Mouse (Mus musculus) cerebellum, postnatal 10 days (tissue): Measurements from ENCODE around the gene Poll.

Experiments
- DNase-seq, 2 experiments: peaks; one replicate each; pipeline ENCODE4 v3.0.0; 2021; ENCODE audit warnings: mixed read lengths in 2 of 2

The Poll gene

DNA sequence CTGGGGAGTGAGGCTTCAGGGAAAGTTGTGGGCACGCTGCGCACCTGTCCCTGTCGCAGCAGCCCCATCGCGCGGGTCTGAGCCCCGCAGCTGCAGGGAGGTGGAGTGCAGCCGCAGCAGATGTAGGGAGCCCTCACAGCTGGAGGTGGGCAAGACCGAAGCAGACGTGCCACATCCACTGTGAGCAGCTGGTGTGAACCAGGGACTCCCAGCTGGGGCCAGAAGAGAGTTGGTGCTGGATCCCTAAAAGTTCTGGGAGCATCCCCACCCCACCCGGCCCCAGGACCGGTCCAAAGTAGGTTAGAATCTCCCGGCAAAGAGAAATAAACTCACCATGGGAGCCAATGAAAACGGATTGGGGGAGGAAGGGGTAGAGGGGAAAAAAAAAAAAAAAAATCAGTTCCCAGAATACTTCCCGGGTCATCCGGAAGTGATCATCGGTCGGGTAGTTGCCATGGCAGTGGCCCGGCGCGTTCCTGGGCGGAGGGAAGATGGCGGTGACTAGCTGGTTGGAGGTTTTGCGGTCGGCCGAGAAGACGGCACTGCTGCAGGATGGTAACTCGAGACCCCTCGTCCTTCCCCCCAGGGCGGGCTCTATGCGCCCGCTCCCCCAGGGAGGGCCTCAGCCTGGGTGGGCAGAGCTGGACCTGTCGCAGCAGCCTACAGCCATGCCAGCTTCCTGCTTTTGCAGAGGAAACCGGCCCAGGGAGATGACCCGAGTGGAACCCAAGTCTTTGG is at the start of gene Poll, which contains the start of gene Gm17018:
Poll (minus strand) TSS at position 379 of the 738 bp plus-strand sequence.
Gm17018 (plus strand) TSS at position 463 of the 738 bp plus-strand sequence.
- DNase-seq = peak; percentile 91

DNA sequence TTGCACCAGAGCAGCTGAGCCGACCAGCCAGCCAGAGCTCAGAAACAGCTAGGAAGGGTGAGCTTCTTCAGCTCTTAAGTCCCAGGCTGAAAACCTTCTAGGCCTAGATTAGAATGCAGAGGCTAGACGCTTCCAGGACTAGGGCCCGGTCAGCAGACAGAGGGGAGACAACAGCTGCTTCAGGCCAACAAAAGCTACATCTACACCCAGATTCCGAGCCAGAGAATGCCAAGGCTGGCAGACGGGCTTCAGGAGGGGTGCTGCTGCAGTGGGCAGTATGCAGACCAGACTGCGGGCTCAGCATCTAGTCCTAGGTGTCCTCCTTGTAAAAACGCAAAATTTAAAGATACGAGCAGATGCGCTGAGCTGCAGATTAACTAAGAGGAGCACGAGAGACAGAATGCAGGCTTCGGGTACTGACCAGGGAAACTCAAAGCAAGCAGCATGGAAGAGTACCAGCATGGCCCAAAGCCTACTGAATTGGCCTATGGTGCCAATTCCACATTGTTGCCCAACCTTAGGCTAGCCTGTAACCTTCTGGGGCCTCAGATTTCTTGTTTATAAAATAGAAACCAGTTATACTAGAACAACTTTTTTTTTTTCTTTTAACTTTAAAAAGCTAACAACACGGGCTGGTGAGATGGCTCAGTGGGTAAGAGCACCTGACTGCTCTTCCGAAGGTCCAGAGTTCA is 48.5 kb upstream of the Poll start:
- DNase-seq = peak; percentile 54 to 69

DNA sequence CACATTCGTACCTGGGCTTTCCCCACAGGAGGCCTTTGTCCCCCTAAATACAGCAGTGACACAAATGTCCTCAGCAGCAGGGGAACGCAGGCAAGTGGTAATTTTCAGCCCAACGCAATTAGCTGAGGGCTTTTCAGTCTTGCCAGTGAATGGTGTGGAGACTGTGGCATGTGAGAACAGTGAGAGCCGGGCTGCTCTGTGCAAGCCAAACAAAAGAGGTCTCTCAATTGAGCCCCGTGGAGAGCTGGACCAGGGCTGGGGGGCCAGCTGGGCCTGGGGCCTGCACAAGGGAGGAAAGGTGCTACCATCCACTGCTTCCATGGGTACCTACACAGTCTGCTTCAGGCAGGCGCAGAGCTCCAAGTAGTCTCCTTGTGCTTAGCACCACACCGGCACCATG is 47.1 kb upstream of the Poll start:
- peak in 1 of 2 experiments; percentile 31 for DNase-seq

DNA sequence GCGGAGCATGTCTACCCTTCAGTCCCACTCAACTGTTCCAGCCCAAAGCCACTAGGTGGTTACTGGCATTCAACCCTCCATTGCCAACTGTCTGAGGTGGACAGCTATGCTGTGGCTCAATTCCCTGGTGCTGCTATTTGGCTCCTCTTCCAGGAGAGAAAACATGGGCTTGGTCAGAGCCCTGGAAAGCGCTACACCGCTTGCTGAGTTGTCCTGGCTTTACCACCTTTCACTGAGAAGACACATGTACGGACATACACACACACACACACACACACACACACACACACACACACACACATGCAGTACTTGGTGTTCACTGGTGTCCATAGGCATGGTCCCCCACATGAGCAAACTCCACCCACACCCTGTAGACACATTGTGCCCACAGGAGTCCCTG is 46.4 kb upstream of the Poll start:
- peak; percentile 64 to 79 for DNase-seq

DNA sequence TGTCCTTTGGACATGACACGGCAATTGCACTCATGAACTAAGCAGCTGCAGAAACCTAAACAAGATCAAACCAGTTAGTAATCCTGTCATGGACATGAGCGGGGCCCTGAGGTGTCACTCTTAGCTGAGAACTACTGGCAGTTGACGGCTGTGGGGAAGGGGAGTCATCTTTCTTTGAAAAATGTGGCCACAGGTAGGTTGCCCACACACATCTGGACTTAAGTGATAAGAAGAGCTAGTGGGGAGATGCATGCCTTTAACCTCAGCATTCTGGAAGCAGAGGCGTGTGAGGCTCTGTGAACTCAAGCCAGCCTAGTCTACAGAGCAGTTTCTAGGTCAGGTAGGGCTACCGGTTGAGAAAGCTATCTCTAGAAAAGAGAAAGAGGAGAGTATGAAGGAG is 42.3 kb upstream of the Poll start:
- no peak for DNase-seq

DNA sequence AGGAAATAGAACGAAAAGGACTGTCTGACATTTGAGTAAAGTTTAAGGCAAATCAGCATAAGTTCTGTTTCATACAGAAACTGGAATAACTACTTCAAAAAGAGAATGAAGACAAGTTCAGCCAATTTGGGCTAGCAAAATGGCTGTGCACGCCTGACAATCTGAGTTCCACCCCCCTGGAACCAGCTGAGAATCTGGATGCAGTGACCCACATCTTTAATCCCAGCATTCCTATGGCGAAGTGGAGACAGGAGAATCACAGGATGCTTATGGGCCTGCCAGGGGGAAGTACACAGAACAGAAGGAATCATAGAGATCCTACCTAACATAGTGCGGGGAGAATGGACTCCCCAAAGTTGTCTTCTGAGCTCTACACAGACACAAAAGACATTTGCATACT is 36.8 kb upstream of the Poll start:
- DNase-seq = no peak

DNA sequence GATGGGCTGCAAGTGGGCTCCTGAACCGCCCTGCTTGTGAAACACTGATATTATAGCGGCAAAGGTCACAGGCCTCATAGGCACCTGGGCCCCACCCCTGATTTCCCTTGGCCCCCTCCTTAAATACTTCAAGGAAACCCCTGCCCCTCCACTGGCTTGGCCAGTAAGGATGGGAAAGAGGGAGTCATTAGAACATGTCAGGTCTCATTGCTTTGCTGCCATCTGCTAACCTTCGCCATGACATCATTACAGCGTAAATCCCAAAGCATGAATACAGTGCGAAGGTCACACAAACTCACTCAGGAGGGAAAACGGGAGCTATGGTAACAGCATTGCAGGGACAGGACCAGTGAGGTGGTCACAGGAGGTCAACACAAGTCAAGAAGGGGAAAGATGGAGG is 36.1 kb upstream of the Poll start:
- no peak for DNase-seq

DNA sequence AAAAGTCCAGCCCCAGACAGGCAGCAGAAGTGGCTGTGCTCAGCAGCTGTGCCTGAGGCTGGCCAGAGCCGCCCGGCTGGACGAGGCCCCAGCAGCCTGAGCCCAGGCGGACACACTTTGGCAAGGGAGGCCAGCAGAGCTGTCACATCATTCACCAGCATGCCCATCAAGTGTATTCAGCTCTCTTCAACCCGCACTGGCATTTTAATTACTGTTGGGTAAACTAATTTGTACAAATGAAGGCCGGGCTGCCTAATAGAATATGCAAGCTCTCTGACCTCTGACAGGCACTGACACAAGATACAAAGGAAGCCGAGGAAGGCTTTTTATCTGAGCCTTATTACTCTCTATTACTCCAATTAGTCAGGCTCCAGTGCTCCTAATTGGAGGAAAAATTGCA is 35.7 kb upstream of the Poll start:
- DNase-seq = peak; percentile 72 to 84

DNA sequence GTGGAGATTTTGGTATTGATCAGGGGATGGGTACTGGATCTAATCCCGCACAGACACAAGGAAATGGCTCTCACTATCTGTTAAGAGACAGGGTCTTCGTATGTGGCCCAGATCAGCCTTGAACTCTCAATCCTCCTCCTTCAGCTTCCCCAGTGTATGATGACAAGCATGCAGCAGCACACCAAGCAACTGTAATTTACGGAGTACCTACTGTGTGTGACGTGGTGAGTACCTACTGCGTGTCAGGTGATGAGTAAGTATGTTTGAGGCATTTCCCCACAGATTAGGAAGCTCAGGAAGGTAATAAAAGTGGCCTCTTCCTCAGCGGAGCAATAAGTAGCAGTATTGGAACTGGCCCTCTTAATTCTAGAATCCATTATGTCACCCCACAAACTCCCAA is 35.1 kb upstream of the Poll start:
- DNase-seq = no peak

DNA sequence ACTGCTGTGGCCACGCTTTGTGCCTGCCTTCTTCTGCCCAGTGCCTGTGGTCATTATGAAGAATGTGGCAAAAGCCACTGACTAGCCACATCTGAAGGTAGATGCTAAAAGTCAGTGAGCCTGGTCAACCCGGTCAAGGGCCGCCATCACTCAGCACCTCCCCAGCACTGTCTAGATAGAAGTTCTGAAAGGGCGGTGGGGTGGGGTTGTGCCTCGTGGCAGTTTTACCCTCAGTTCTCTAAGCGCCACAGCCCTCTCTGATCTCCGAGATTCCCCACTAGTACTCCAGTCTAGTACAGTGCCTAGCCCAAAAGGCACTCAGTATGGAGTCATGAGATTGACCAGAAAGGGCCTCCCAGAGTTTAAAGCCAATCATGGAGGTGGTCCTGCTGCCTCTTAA is 33.7 kb upstream of the Poll start:
- DNase-seq = no peak

DNA sequence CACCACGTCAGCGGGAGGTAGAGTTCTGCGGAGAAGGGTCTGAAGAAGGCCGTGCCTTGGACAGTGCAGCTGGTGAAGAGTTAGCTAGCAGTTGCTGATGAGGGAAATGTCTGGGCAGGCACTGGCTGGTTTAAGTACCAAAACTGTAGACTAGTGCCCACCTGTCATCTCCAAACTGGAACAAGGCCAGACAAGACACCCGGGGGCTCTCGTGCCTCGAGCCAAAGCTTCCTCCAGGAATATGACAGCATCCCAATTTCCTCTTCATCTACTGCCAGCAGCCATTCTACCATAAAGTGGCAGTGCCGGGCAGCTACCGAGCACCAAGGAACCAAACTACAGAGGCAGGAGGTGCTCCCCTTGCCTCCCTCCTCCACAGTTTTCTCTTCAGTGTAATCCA is 32.6 kb upstream of the Poll start:
- DNase-seq = peak; percentile 80 to 85

DNA sequence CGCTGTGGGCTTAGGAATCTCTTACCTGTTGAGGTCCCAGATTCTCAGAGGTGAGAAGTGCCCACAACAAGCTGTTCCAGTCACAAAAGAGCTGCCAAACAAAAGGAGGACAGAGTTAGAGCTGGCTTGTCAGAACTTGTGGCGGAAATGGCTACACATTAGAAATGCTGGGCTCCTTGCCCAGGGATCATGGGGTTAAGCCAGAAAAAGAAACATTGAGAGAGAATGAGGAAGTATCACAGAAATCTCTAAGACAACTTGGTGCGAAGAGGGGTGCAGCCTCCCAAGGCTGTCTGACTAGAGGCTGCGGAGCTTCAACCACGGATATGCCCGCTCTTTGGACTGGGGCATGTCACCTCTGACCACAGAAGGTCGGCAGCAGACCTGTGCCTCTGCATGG is 31.4 kb upstream of the Poll start:
- peak in 1 of 2 experiments; percentile 60 for DNase-seq

DNA sequence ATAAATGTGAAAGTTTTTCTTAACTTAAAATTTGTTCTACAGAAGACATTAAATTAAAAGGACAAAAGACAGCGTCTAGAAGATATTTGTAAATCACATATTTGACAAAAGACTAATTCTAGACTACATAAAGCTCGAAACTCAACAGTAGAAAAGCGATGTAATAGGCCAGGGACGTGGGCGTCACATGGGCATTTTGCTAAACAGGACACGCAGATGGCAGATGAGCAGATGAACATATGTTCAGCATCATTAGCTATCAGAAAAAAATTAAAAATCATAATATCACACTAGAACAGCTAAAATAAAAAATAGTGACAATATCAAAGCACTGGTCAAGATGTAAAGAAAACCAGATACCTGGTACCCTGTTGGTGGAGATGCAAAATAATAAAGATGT is 29.4 kb upstream of the Poll start:
- DNase-seq = no peak

DNA sequence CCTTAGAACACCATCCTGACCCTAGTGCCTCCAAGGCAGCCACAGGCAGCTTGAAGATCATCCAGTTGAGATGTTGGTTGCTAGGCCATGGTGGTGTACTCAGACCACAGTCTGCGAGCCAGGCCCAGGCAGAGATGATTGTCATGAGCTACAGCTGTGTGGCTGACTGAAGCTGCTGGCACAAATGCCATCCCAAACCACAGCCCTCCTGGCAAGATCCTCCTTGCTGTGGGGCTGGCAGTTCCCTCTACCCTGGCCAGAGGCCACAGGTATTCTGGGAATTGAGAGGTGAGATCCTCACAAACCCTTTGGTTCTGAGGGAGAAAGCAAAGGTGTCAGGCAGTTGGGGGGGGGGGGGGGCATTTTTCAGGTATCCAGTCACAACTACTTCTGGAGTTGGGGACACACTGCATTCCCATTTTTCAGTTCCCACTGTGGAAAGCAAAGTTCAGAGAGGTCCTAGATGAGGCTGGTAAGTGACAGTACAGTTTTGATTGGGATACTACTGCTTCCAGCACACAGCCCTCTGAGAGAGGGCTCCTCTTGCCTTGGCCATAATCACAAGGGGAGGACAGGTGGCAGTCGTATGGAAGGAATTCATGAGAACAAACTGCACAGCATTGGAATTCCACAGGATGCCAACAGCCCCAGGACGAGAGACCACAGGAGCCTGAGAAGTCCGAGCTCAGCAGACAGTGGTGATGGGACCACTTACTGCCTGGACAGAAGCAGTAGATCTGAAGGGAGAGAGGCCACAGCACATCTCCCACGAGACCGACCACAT is 27.4 kb upstream of the Poll start:
- DNase-seq = no peak

DNA sequence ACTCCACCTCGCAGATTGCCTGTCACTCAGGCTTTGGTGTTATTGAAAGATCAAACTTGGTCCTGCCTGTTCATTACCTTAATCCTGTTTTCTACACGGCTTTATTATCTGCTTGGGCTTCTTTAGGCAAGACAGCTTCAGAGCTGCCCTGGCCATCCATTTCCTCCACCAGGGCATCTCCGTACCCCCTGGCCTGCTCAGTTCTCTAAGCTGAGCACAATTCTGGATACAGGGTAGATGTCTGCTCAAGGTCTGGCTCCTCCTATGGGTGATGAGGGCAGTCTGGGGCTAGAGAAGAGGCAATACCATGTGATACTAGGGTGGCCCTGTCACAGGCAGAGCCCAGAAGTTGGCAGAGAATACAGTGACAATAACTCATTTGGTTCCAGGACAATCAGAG is 26.5 kb upstream of the Poll start:
- DNase-seq = no peak

DNA sequence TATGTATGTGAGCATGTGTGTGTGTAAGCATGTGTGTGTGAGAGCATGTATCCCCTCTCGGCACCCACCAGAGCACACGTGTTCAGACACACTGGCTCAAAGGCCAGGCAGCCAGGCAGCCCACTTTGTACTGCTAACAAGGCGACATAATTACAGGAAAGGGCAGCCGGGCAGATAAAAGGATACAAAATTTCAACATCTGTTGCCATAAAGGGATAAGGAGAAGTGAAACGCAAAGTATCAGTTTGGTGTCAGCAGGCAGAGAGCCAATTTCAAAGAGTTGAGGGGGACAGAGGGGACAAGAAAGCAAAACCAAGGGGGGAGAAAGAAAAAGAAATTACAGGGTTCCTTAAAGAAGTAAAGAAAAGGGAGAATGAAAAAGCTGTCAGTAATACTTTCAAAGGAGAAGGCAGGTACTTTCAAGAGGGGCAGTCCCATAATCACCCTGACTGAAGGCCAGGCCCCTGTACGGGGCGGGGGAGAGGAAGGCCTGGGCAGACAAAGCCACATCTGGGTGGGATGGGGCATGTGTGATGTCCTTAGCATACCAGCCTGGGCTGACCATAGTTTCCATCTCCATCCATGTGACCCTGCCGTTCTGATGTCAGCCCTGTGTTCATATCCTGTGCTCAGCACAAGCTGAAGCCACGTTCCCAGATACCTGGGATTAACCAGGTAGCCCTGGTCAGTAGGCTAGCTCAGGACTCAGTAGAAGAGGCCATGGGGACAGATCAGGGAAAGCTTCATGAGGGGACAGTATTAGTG is 24.7 kb upstream of the Poll start:
- DNase-seq = no peak

DNA sequence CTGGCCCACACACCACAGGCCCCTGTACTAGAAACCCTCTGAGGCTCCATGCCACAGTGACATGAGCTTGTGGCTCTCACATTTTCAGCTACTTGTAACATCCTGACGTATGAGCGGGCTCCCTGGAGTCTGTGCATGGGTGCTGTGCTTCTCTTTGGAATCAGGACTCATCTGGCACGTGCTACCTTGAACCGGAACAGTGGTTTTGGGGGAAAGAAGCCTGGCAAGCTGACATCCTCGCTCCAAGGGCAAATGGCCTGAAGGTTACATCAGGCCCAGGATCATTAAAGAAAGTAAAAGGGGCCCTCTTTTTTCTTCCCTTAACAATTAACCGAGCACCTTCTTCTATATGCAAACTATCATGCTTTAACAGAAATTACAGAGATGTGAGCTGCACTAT is 22.8 kb upstream of the Poll start:
- no peak for DNase-seq

DNA sequence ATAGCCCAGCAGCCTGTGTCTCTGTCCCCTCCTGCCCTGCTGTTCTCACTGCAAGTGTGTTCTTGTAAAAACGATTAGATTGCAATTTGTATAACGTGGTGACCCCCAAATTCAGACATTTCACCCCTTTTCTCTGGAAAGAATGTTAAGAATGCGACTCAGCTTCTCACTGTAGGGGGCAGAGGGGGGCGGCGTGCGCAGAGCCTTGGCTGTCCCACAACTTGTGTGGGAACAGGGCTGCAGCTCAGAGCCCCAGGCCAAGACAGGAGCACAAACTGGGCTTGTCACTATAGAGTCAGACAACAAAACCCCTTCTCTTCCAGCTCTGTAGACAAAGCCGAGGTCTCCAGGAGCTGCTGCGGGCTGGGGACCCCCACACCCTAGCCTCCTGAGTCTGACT is 21.8 kb upstream of the Poll start:
- DNase-seq = no peak

DNA sequence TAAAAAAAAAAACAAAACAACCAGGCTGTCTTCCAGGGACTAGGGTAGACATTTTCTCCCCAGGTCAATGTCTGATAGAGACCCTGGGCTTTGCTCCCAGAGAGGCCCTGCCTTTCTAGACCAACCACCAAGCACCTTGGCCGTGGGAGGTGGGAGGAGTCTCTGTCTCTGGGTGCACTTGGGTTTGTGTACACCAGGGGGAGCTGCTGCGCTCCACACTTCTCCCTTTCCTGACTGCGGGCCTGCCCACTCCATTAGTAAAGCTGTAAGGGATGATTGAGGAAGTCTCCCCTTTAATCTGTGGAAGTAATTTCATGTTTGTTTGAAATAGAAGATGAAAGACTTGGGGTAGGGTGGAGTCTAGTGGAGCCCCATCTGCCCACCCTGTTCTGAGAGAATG is 20.9 kb upstream of the Poll start:
- DNase-seq = peak; percentile 73 to 77

DNA sequence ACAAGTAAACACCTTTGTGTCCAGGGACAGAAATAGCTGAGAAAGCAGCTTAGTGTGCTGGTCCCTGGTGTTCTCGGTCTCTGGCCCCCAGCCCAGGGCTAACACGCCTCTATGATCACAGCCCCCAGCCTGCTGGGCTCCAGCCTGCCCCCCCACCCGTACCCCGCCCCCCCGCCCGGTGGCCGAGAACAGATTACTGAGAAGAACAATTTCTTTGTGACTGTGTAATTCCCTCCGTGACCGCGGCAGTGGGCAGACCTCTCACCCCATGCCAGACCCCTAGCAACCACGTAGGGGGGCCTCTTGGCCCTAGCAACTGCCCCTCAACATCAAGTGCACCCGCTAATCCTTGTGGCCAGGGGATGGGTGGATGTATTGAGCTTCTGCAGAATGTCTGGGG is 19.9 kb upstream of the Poll start:
- DNase-seq = peak in 1 of 2 experiments; percentile 47

DNA sequence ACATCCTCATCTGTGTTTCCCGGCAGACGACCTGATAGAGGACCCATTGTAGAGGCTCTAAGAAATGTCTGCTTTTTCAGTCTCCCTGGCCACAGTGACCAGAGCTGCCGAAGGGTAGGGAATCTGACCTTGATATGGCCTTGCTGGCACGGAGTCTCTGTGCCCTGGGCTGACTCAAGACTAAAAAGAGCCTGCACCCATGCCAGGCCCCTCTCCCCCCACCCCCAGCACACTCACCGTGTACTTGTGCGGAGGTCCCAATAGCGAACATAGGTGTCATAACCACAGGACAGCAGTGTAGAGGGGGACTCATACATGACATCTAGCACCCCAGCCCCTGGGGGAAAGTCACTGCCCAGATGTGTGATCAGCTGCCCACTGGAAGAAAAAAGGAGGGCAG is 19.1 kb upstream of the Poll start:
- no peak for DNase-seq

DNA sequence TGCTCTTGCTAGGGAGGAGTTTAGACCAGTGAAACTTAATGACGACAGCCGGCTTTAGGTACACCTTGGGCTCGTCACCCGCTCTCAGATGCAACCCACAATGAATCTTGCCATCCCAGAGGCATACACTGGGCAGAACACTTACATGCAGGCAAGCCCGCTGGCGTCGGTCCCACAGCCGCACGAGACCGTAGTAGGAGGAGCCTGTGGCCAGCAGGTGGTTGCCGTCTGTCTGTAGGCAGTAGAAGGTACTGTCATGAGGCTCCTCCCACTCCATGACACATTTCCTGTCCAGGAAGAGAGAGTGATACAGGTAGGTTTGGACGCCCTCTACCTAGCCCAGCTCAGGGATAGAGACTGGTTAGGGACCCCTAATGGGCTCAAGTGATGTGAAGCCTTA is 18.6 kb upstream of the Poll start:
- no peak for DNase-seq

DNA sequence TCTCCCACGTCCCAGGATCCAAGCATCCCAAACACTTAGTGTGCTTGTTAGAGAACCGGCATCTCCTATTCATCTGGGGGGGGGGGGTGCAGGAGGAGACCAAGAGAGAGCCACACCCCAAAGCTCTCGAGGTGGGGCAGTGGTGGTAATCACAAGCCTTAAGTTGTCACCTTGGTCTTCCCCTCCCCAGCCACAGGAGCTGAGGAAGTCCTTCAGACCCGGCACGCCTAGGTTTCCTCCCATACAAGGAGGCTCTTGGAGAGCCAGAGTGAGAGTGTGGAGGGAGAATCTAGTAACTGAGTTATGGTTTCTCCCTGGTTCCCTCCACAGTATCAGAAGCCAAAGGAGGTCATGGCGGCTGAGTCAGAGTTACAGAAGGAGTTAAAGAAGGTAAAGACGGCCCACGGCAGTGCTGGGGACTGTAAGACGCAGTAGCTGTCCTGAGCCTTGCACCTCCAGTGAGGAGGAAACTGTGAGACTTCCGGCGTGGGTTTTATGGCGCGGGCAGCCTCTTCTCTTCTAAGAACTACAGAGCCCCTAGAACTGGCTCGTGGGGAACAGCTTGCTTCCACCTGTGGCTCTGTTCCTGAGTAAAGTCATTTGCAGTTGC is 16.9 kb upstream of the Poll start:
- no peak for DNase-seq
